Mouse (Mus musculus) liver, embryonic 14.5 days (tissue): ENCODE measurements around the gene Elovl5. TPM values are rescaled to one million over a fixed set of nuclear protein-coding genes. Genes with fewer than 3 reads are reported as not detected.

Experiments
- ATAC-seq: fragments of 200-750 bp; cut with Nextera tagmentation; 2 replicates; pipeline ENCODE4 v1.8.0; 2017; ENCODE audit warnings: moderate number of reproducible peaks, mild to moderate bottlenecking, moderate library complexity; ENCODE audit not compliant: insufficient read depth
- DNase-seq, 3 experiments: peaks; one replicate each; pipeline ENCODE4 v3.0.0-alpha.2; 2012 to 2013; ENCODE audit warnings: low read depth in 3 of 3, low spot score in 3 of 3
- H3K27ac ChIP-seq: fragments of 300-500 bp; sonication (generic); 2 replicates; pipeline ENCODE4 v1.5.1; 2014; ENCODE audit warnings: moderate library complexity, mild to moderate bottlenecking, control low read depth, inconsistent platforms
- H3K27me3 ChIP-seq: fragments of 300-500 bp; sonication (generic); 2 replicates; pipeline ENCODE4 v1.6.1; 2014; ENCODE audit warnings: mild to moderate bottlenecking, low read length, moderate library complexity; ENCODE audit not compliant: control insufficient read depth, insufficient read depth
- H3K36me3 ChIP-seq: fragments of 300-500 bp; sonication (generic); replicated peaks from 2 replicates; pipeline ENCODE4 v1.6.1; 2014; ENCODE audit warnings: low read depth; ENCODE audit not compliant: control insufficient read depth, insufficient read depth
- H3K4me1 ChIP-seq, 2 experiments: fragments of 200-500 bp in 1 of 2; fragments of 300-500 bp in 1 of 2; sonication (generic) in 1 of 2; replicated peaks; 2 replicates each; pipeline ENCODE4 v1.6.1; 2012 to 2014; ENCODE audit warnings: antibody characterized with exemption in 1 of 2, inconsistent platforms in 1 of 2, low read length in 1 of 2; ENCODE audit not compliant: control insufficient read depth in 2 of 2, insufficient read depth in 2 of 2
- H3K4me2 ChIP-seq: fragments of 300-500 bp; sonication (generic); 2 replicates; pipeline ENCODE4 v1.6.1; 2014; ENCODE audit warnings: low read depth, mild to moderate bottlenecking, control low read depth, moderate library complexity
- H3K4me3 ChIP-seq, 2 experiments: fragments of 200-500 bp in 1 of 2; fragments of 300-500 bp in 1 of 2; sonication (generic) in 1 of 2; 2 replicates each; pipeline ENCODE4 v1.5.1; 2012 to 2014; ENCODE audit warnings: low read depth in 2 of 2, low read length in 2 of 2, mild to moderate bottlenecking in 2 of 2, control low read depth in 1 of 2, inconsistent platforms in 1 of 2, moderate library complexity in 1 of 2; ENCODE audit not compliant: insufficient read depth in 1 of 2
- H3K9ac ChIP-seq: fragments of 300-500 bp; sonication (generic); replicated peaks from 2 replicates; pipeline ENCODE4 v1.6.1; 2014; ENCODE audit warnings: mild to moderate bottlenecking, control low read depth, moderate library complexity
- H3K9me3 ChIP-seq: fragments of 300-500 bp; sonication (generic); 2 replicates; pipeline ENCODE4 v1.6.1; 2016; ENCODE audit warnings: low read length, mixed read lengths; ENCODE audit not compliant: control insufficient read depth
- CTCF ChIP-seq: IDR thresholded peaks from 2 replicates; pipeline ENCODE4 v1.5.1; 2016; ENCODE audit warnings: antibody characterized with exemption, low read depth, control low read depth
- EP300 ChIP-seq: IDR thresholded peaks from 2 replicates; pipeline ENCODE4 v1.6.1; 2016; ENCODE audit warnings: antibody characterized with exemption, low read depth
- WGBS: fragments of 180-500 bp; shearing (Covaris S2); extraction: QIAGEN DNeasy Blood & Tissue Kit; methylation state at CpG from one replicate; pipeline ENCODE4 v1.1.7; 2014; ENCODE audit not compliant: insufficient replicate concordance; 5-methylcytosine and 5-hydroxymethylcytosine counted together
- polyA plus RNA-seq, 2 experiments: library from polyadenylated mRNA; depleted of rRNA in 1 of 2; stranded (reverse) in 1 of 2; unstranded in 1 of 2; fragments of >200 nt; fragmentation: Nextera tagmentation in 1 of 2; extraction: Ambion mirVana in 1 of 2; gene quantifications; 2 replicates each; pipeline versions ENCODE4 v1.2.1 to v1.2.3; 2012 to 2014

The Elovl5 gene
- polyA plus RNA-seq, 2 experiments, result 10.5 to 19.3 TPM

DNA sequence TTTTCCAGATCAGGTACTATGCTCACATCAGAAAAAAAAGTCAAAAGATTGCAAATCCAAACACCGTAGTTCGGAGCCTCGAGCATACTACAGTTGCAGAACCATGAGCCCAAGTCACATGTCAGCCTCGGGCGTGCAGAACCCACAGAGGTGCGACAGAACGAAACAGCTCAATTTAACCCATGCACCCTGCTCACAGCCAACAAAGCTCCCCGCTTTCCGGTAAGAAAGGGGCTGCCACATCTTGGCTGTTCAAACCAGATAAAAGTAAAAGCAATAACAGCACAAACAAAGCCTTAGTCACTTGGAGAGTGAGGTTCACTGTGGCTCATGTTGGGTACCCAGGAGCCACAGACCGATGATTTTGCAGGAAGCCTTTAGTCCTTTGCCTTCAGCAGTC lies 93.5 kb downstream of the Elovl5 start:
- Histone ChIP-seq H3K27me3 (no peaks in the 10 kb centered on the region), H3K4me3 (no peak overlapping the region), H3K9ac (no peak overlapping the region), H3K9me3 (no peaks in the 10 kb centered on the region), H3K4me2 (no peak overlapping the region), H3K4me1 (peaks cover 0 to 3% of the 10 kb centered on the region in 2 experiments; a peak in 1 of 4 replicates), H3K27ac (no peak overlapping the region), H3K36me3 (no peaks in the 10 kb centered on the region)
- TF ChIP-seq CTCF, result no peak
- TF ChIP-seq EP300, result no peak
- WGBS, result 49% methylated on average over 10 of the region's 10 CpGs
- ATAC-seq (no peak), DNase-seq (no peak)

DNA sequence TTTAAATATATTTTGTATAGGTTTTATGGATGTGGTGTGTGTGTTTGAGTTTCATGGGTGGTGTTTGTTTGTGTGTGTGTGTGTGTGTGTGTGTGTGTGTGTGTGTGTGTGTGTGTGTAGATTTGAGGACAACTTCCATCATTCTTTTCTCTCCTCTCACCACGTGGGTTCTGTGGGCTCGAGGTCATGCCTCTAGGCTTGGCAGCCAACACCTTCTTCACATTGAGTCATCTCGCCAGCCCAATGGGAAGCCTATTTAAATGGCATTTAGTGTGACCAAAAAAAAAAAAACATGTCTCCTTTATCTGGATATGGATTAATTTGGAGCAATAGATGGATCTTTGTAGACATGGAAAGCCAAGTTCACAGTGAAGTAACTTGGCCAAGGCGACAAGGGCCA lies 94.9 kb downstream of the Elovl5 start:
- Histone ChIP-seq H3K9ac (no peak overlapping the region), H3K36me3 (no peaks in the 10 kb centered on the region), H3K9me3 (no peaks in the 10 kb centered on the region), H3K4me2 (no peak overlapping the region), H3K4me3 (no peak overlapping the region), H3K4me1 (no peaks in the 10 kb centered on the region), H3K27ac (no peak overlapping the region), H3K27me3 (no peaks in the 10 kb centered on the region)
- ATAC-seq (no peak), DNase-seq (no peak)
- TF ChIP-seq EP300, result no peak
- TF ChIP-seq CTCF, result no peak
- 58% methylated on average over 4 of the region's 4 CpGs for WGBS

DNA sequence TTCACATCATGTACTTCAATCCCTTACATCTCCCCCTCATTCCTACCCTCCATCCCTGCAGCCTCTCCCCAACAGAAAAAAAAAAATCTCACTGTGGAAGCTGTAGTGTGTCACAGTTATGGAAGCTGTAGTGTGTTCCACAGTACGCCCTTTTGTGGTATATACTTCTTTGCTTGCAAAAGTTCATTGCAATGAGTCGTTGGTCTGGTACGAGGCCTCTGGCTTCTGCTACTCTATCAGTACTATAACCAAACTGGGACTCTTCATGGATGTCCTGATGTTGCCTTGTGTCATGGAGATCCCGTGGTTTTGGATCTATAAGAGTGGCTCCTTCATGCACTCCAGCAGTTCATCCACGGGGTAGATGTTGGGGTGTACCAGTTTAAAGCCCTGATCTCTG lies 95.5 kb downstream of the Elovl5 start:
- no peaks in the 10 kb centered on the region for H3K4me1 ChIP-seq
- no peaks in the 10 kb centered on the region for H3K36me3 ChIP-seq
- H3K9me3 ChIP-seq, result no peaks in the 10 kb centered on the region
- no peak for DNase-seq
- H3K4me2 ChIP-seq, result no peak overlapping the region
- ATAC-seq, result no peak
- no peaks in the 10 kb centered on the region for H3K27me3 ChIP-seq
- H3K27ac ChIP-seq, result no peak overlapping the region
- no peak overlapping the region for H3K9ac ChIP-seq
- H3K4me3 ChIP-seq, result no peak overlapping the region
- TF ChIP-seq CTCF (no peak), EP300 (no peak)
- 52% methylated on average over 5 of the region's 5 CpGs for WGBS

- Histone ChIP-seq H3K4me1 (no peaks in the 10 kb centered on the region), H3K27me3 (no peaks in the 10 kb centered on the region), H3K27ac (no peak overlapping the region), H3K4me2 (no peak overlapping the region), H3K9ac (no peak overlapping the region), H3K36me3 (no peaks in the 10 kb centered on the region), H3K9me3 (no peaks in the 10 kb centered on the region), H3K4me3 (no peak overlapping the region)
- no peak for DNase-seq
- 21% methylated on average over 1 of the region's 1 CpGs for WGBS
- TF ChIP-seq EP300 (no peak), CTCF (peak; percentile 58; the same call in 1 of the 2 replicates)
- ATAC-seq, result no peak
These were observed 96.6 kb downstream of the Elovl5 start for GRCm38 (mm10) chr9:78013813-78014212.

DNA sequence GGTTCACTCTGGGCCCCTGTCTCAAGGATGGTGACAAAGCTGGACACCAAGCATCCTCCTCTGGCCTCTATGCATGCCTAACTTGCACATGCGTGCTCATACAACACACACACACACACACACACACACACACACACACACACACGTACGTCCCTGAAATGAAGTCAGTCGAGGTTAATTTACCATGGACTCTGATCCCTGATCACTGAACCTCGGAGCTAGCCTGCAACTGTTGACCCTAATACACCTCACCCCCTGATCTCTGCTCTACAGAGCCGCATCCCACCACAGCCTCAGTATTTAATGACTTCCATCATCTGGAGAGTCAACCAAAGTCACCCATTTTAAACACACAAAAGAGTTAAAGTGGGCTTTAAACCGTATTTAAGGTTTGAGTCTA lies 98.7 kb downstream of the Elovl5 start:
- DNase-seq, result no peak
- no peaks in the 10 kb centered on the region for H3K36me3 ChIP-seq

More for the DNA sequence above, 98.7 kb downstream of the Elovl5 start:
- no peak for ATAC-seq
- Histone ChIP-seq H3K4me3 (no peak overlapping the region), H3K4me2 (no peak overlapping the region), H3K27me3 (no peaks in the 10 kb centered on the region), H3K9ac (no peak overlapping the region), H3K27ac (no peak overlapping the region), H3K4me1 (no peaks in the 10 kb centered on the region; a peak in 1 of 4 replicates), H3K9me3 (no peaks in the 10 kb centered on the region)
- WGBS, result 63% methylated on average over 7 of the region's 7 CpGs
- no peak for TF ChIP-seq EP300
- TF ChIP-seq CTCF, result no peak
